Mouse (Mus musculus) E14TG2a.4 (cell line): ENCODE data around the gene Ugt1a2.

Experiments
- CTCF ChIP-seq: conservative IDR thresholded peaks from 2 replicates; pipeline ENCODE4 v1.5.1; 2014; ENCODE audit warnings: low read length
- NANOG ChIP-seq: IDR thresholded peaks from 2 replicates; pipeline ENCODE4 v1.6.1; 2014; ENCODE audit warnings: borderline replicate concordance, low read length, mixed read lengths
- POU5F1 ChIP-seq: IDR thresholded peaks from 2 replicates; pipeline ENCODE4 v1.6.1; 2014; ENCODE audit warnings: low read length, borderline replicate concordance

- no peak for TF ChIP-seq CTCF
- no peak for TF ChIP-seq POU5F1
- no peak for TF ChIP-seq NANOG
Measured at GRCm38 (mm10) chr1:88267489-88267888, 67.1 kb downstream of the Ugt1a2 start.
